Mouse (Mus musculus) bone marrow macrophage, adult 2 months (primary cell): ENCODE measurements around the gene Syn1.

Experiments used
- CTCF ChIP-seq: IDR thresholded peaks from 2 replicates; pipeline ENCODE4 v1.5.1; 2012; ENCODE audit warnings: low read depth, mild to moderate bottlenecking, low read length, moderate library complexity
- POLR2A ChIP-seq: IDR thresholded peaks from 2 replicates; pipeline ENCODE4 v1.6.1; 2012; ENCODE audit warnings: mild to moderate bottlenecking, low read depth, low read length, borderline replicate concordance

DNA sequence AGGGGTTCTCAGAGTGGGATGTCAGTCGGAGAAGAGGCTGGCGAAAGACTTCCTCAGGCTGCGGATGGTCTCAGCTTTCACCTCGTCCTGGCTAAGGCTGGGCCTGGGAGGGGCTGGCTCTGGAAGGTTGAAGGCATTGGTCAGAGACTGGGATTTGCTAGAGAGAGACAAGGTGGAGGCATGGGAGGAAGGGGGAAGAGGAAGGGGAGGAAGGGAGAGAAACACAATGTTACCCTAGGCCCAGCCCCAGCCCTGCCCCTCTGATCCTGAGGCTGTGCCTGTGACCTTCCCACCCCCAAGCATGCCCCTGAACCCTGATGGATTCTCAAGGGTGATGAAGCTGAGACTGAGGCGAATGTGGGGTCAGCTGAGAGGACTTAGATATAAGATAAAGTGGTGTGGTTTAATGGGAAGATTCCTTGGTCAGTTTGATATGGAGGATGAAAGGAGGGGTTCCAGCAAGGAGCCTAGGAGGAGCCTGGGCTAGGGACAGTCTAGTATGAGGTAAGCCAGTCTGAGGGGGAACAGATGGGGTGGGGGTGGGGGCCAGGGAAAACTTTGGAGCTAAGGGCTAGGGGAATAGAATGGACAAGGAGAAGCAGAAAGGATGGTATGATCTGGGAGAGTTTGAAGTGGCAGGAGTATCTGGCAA, 59.2 kb downstream of the Syn1 start:
- no peak for TF ChIP-seq CTCF
- TF ChIP-seq POLR2A, result no peak
